ENCODE assay signal across 8 mouse cellular contexts in the genomic region with DNA sequence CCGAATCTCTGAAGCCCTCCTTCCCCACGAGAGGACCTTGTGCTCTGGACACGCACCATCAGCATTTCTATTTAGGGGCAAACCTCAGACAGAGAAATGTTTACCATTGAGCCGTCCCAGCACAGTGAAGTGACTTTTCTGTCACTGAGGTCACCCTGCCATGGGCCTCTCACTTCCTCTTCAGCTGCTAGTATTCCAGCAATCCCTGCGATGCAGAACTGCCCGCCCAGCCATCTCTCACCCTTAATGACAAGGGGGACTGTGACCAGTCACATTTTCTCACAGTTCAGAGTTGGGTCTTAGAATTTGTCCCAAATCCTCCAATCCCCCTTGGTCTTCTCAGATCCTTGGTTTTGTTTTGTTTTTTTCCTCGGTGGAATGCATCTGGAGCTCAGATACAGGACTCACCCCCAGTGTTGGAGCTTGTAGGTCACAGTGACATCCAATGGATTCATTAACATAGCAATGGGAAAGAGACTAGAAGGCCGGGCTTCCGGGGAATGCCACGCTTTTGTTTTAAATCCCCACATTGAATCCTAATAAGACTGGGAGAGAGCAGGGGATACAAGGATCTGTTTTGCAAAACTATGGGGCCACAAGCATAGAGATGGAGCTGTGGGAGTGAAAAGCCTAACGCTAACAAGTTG. TPM values are rescaled to one million over a fixed set of nuclear protein-coding genes. Genes with fewer than 3 reads are reported as not detected.
DNase-seq lines count a peak whose midpoint lies in the region; ATAC-seq lines count a peak whose summit lies in the region.

No protein-coding gene starts in this region.

- H3K27me3 ChIP-seq in heart, embryonic 12.5 days (replicated peaks) = no peaks in the 10 kb centered on the region
- H3K27me3 ChIP-seq in neural tube, embryonic 15.5 days (replicated peaks) = no peaks in the 10 kb centered on the region

- ATAC-seq in heart, embryonic 12.5 days (ENCODE audit: insufficient number of reproducible peaks, low FRiP score) = peak; percentile 71
- no peak for ATAC-seq in neural tube, embryonic 15.5 days (ENCODE audit: low FRiP score)
- no peak for ATAC-seq in erythroid progenitor cell, adult 5-6 weeks (replicated peaks; ENCODE audit: low FRiP score, poor library complexity, severe bottlenecking)

- H3K9ac ChIP-seq in heart, embryonic 12.5 days = peak overlapping the region; percentile 40; the same call in 1 of the 2 replicates
- H3K9ac ChIP-seq in neural tube, embryonic 15.5 days (replicated peaks) = no peak overlapping the region

- H3K9me3 ChIP-seq in heart, embryonic 12.5 days (replicated peaks) = no peaks in the 10 kb centered on the region
- no peaks in the 10 kb centered on the region for H3K9me3 ChIP-seq in neural tube, embryonic 15.5 days (replicated peaks)

- H3K4me2 ChIP-seq in heart, embryonic 12.5 days = peak overlapping the region; percentile 38
- no peak overlapping the region for H3K4me2 ChIP-seq in neural tube, embryonic 15.5 days

- DNase-seq in heart, postnatal 14 days = no peak
- DNase-seq in spleen, postnatal 36 days (ENCODE audit: low spot score in 2 of 2) = peak; percentile 27
- no peak for DNase-seq in spleen, adult 18-20 months
- peak; percentile 27 for DNase-seq in kidney, postnatal 14 days
- no peak for DNase-seq in cerebellum, adult 8-10 months

- H3K4me3 ChIP-seq in heart, embryonic 12.5 days = no peak overlapping the region
- H3K4me3 ChIP-seq in neural tube, embryonic 15.5 days (replicated peaks) = no peak overlapping the region

- peak overlapping the region; percentile 88 for H3K27ac ChIP-seq in heart, embryonic 12.5 days (ENCODE audit: poor library complexity, severe bottlenecking)
- 0 out of 2 replicates have a peak overlapping the region, but pooled peaks have one; percentile 30 for H3K27ac ChIP-seq in neural tube, embryonic 15.5 days (replicated peaks)

- peaks cover 42% of the 10 kb centered on the region for H3K4me1 ChIP-seq in heart, embryonic 12.5 days (replicated peaks)
- H3K4me1 ChIP-seq in neural tube, embryonic 15.5 days = peaks cover 24% of the 10 kb centered on the region

- 7% methylated on average over 11 of the region's 11 CpGs for WGBS in heart, embryonic 12.5 days
- 15% methylated on average over 11 of the region's 11 CpGs for WGBS in neural tube, embryonic 15.5 days

- H3K36me3 ChIP-seq in heart, embryonic 12.5 days = no peaks in the 10 kb centered on the region
- H3K36me3 ChIP-seq in neural tube, embryonic 15.5 days = no peaks in the 10 kb centered on the region

- intact Hi-C loops in heart, postnatal 14 days (cut with DNase I) = no loop called here

RNA-seq across cellular contexts. Expression of gene Itga6, which starts 0.4 kb away (rescaled TPM):
- 115 and 130 TPM in 2 replicates for polyA plus RNA-seq in heart, embryonic 12.5 days (2016; fragmentation: Nextera tagmentation; extraction: Ambion mirVana)
- total RNA-seq in heart, postnatal 14 days (2021) = 10 to 100 TPM; 79.2 to 80.7 TPM
- polyA plus RNA-seq in neural tube, embryonic 15.5 days (2015; fragmentation: Nextera tagmentation; extraction: Ambion mirVana) = 23.1 and 29.3 TPM in 2 replicates
- 4.7 and 9.6 TPM in 2 replicates for total RNA-seq in erythroid progenitor cell, adult 5-6 weeks (2015; ENCODE audit: low replicate concordance)
- total RNA-seq in erythroid progenitor cell, adult 5-6 weeks (2017; ENCODE audit: low replicate concordance) = 3.6 and 7.6 TPM in 2 replicates

Comparison
In these comparisons a context has a peak if more than half of its experiments do, and no peak if none do; other contexts are left out.
1. DNase-seq: peak in spleen, postnatal 36 days (2 of 2) and kidney, postnatal 14 days (single experiment); none in heart, postnatal 14 days (0 of 2), spleen, adult 18-20 months (0 of 2) and cerebellum, adult 8-10 months (single experiment).
2. RNA of gene Itga6, which starts 0.4 kb away (total RNA-seq): 79.2 to 80.7 TPM in heart, postnatal 14 days; 3.6 to 9.6 TPM in erythroid progenitor cell, adult 5-6 weeks; every median in the first group is over 4 times any median in the second.